Mouse (Mus musculus): ENCODE measurements around the gene Clspn. TPM values are rescaled to one million over a fixed set of nuclear protein-coding genes. Genes with fewer than 3 reads are reported as not detected.

Gene Clspn
- total and polyA plus RNA-seq, 3 experiments, result 42.0 to 618 (median 64.0) TPM

GRCm38 (mm10) chr4:126609606-126610181, 53.0 kb downstream of the Clspn start, which contains the start of gene 5730409E04Rik:
TSS of gene 5730409E04Rik (plus strand) at chr4:126609818.
- H3K4me1 ChIP-seq (ENCODE audit: control insufficient read depth in 1 of 2, insufficient read depth in 2 of 2, low read length in 2 of 2), result no peaks in the 10 kb centered on the region
- no peak within 1 kb of the TSS for H3K4me3 ChIP-seq (ENCODE audit: control insufficient read depth in 1 of 2, insufficient read depth in 1 of 2, low read depth in 2 of 2, low read length in 2 of 2)
- TF ChIP-seq JUND (IDR thresholded peaks at IDR 0.05; ENCODE audit: low read depth, low read length), result no peak
- no peak for TF ChIP-seq CTCF (IDR thresholded peaks at IDR 0.05 in 2 of 3, conservative IDR thresholded peaks at IDR 0.05 in 1 of 3; ENCODE audit: control insufficient read depth in 1 of 3, insufficient read depth in 1 of 3, low read depth in 2 of 3, low read length in 3 of 3, poor library complexity in 1 of 3, severe bottlenecking in 1 of 3)
- no peak for TF ChIP-seq SIN3A (IDR thresholded peaks at IDR 0.05; ENCODE audit: low read length)
- no peak for TF ChIP-seq TAL1 (IDR thresholded peaks at IDR 0.05; ENCODE audit: low read length)
- TF ChIP-seq ZC3H11A (IDR thresholded peaks at IDR 0.05; ENCODE audit: low read depth, low read length), result no peak
- no peak for TF ChIP-seq TBP (IDR thresholded peaks at IDR 0.05; ENCODE audit: low read depth, low read length)
- no peak for TF ChIP-seq USF1 (IDR thresholded peaks at IDR 0.05; ENCODE audit: low read depth, low read length)
- TF ChIP-seq MEF2A (IDR thresholded peaks at IDR 0.05; ENCODE audit: extremely low read depth, insufficient replicate concordance, low read depth, low read length, poor library complexity, severe bottlenecking), result no peak
- TF ChIP-seq MAFK (IDR thresholded peaks at IDR 0.05; ENCODE audit: borderline replicate concordance, low read depth, low read length), result no peak
- TF ChIP-seq MYB (IDR thresholded peaks at IDR 0.05; ENCODE audit: low read depth, low read length), result no peak
- TF ChIP-seq TCF12 (IDR thresholded peaks at IDR 0.05; ENCODE audit: low read depth, low read length), result no peak
- no peak for TF ChIP-seq E2F4 (IDR thresholded peaks at IDR 0.05; ENCODE audit: borderline replicate concordance, low read depth, low read length)
- H3K9ac ChIP-seq (ENCODE audit: control insufficient read depth, low read depth, low read length, poor library complexity, severe bottlenecking), result no peak within 1 kb of the TSS
- H3K9me3 ChIP-seq (replicated peaks; ENCODE audit: insufficient read depth, low read length), result no peaks in the 10 kb centered on the region
- H3K27ac ChIP-seq (ENCODE audit: control insufficient read depth, low read depth, low read length), result no peak within 1 kb of the TSS
- H3K79me2 ChIP-seq (ENCODE audit: control insufficient read depth, insufficient read depth, low read length, poor library complexity), result no peaks in the 10 kb centered on the region
- no peaks in the 10 kb centered on the region for H3K36me3 ChIP-seq (ENCODE audit: control insufficient read depth in 1 of 2, insufficient read depth in 2 of 2, low read length in 2 of 2)
- DNase-seq (ENCODE audit: low read depth, low spot score), result no peak
- H3K27me3 ChIP-seq (ENCODE audit: control insufficient read depth in 1 of 2, insufficient read depth in 2 of 2, low read length in 2 of 2), result no peaks in the 10 kb centered on the region

- Histone ChIP-seq H3K4me1 (ENCODE audit: control insufficient read depth in 1 of 2, insufficient read depth in 2 of 2, low read length in 2 of 2) (peaks cover 0 to 6% of the 10 kb centered on the region in 2 experiments; a peak in 1 of 4 replicates), H3K79me2 (ENCODE audit: control insufficient read depth, insufficient read depth, low read length, poor library complexity) (no peaks in the 10 kb centered on the region), H3K27me3 (ENCODE audit: control insufficient read depth in 1 of 2, insufficient read depth in 2 of 2, low read length in 2 of 2) (no peaks in the 10 kb centered on the region), H3K4me3 (ENCODE audit: control insufficient read depth in 1 of 2, insufficient read depth in 1 of 2, low read depth in 2 of 2, low read length in 2 of 2) (no peak overlapping the region), H3K27ac (ENCODE audit: control insufficient read depth, low read depth, low read length) (no peak overlapping the region), H3K9ac (ENCODE audit: control insufficient read depth, low read depth, low read length, poor library complexity, severe bottlenecking) (no peak overlapping the region), H3K9me3 (replicated peaks; ENCODE audit: insufficient read depth, low read length) (no peaks in the 10 kb centered on the region), H3K36me3 (ENCODE audit: control insufficient read depth in 1 of 2, insufficient read depth in 2 of 2, low read length in 2 of 2) (no peaks in the 10 kb centered on the region)
- 0 out of 2 replicates have a peak, but pooled peaks have one; percentile 5 for TF ChIP-seq TAL1 (IDR thresholded peaks at IDR 0.05; ENCODE audit: low read length)
- TF ChIP-seq HCFC1 (IDR thresholded peaks at IDR 0.05; ENCODE audit: low read depth, low read length), result no peak
- no peak for TF ChIP-seq JUND (IDR thresholded peaks at IDR 0.05; ENCODE audit: low read depth, low read length)
- no peak for DNase-seq (ENCODE audit: low read depth, low spot score)
Measured at GRCm38 (mm10) chr4:126611991-126612390, 55.3 kb downstream of the Clspn start.

GRCm38 (mm10) chr4:126616312-126616711, 59.6 kb downstream of the Clspn start:
- H3K79me2 ChIP-seq (ENCODE audit: control insufficient read depth, insufficient read depth, low read length, poor library complexity), result no peaks in the 10 kb centered on the region
- H3K27ac ChIP-seq (ENCODE audit: control insufficient read depth, low read depth, low read length), result no peak overlapping the region
- peak overlapping the region; percentile 6 to 24; a peak in 2 of 4 replicates for H3K4me3 ChIP-seq (ENCODE audit: control insufficient read depth in 1 of 2, insufficient read depth in 1 of 2, low read depth in 2 of 2, low read length in 2 of 2)
- no peaks in the 10 kb centered on the region for H3K9me3 ChIP-seq (replicated peaks; ENCODE audit: insufficient read depth, low read length)
- DNase-seq (ENCODE audit: low read depth, low spot score), result peak; percentile 79
- no peaks in the 10 kb centered on the region for H3K27me3 ChIP-seq (ENCODE audit: control insufficient read depth in 1 of 2, insufficient read depth in 2 of 2, low read length in 2 of 2)
- no peak overlapping the region for H3K9ac ChIP-seq (ENCODE audit: control insufficient read depth, low read depth, low read length, poor library complexity, severe bottlenecking)
- H3K4me1 ChIP-seq (ENCODE audit: control insufficient read depth in 1 of 2, insufficient read depth in 2 of 2, low read length in 2 of 2), result peaks cover 0 to 6% of the 10 kb centered on the region in 2 experiments; a peak in 1 of 4 replicates
- H3K36me3 ChIP-seq (ENCODE audit: control insufficient read depth in 1 of 2, insufficient read depth in 2 of 2, low read length in 2 of 2), result no peaks in the 10 kb centered on the region
- TF ChIP-seq TBP (IDR thresholded peaks at IDR 0.05; ENCODE audit: low read depth, low read length), result 0 out of 2 replicates have a peak, but pooled peaks have one; percentile 39
- TF ChIP-seq NELFE (IDR thresholded peaks at IDR 0.05; ENCODE audit: low read depth, low read length), result 0 out of 2 replicates have a peak, but pooled peaks have one; percentile 21
- TF ChIP-seq HCFC1 (IDR thresholded peaks at IDR 0.05; ENCODE audit: low read depth, low read length), result peak; percentile 35; the same call in 1 of the 2 replicates
- TF ChIP-seq EP300 (IDR thresholded peaks at IDR 0.05; ENCODE audit: low read depth in 1 of 2, low read length in 2 of 2), result no peak
- no peak for TF ChIP-seq MEF2A (IDR thresholded peaks at IDR 0.05; ENCODE audit: extremely low read depth, insufficient replicate concordance, low read depth, low read length, poor library complexity, severe bottlenecking)
- no peak for TF ChIP-seq UBTF (IDR thresholded peaks at IDR 0.05; ENCODE audit: borderline replicate concordance, insufficient read depth, low read depth, low read length)
- no peak for TF ChIP-seq RAD21 (IDR thresholded peaks at IDR 0.05; ENCODE audit: low read depth, low read length)
- no peak for TF ChIP-seq ZC3H11A (IDR thresholded peaks at IDR 0.05; ENCODE audit: low read depth, low read length)
- TF ChIP-seq ZNF384 (IDR thresholded peaks at IDR 0.05; ENCODE audit: low read depth, low read length), result no peak
- no peak for TF ChIP-seq ETS1 (IDR thresholded peaks at IDR 0.05; ENCODE audit: low read depth, low read length)
- TF ChIP-seq ZMIZ1 (IDR thresholded peaks at IDR 0.05; ENCODE audit: low read depth, low read length), result no peak
- TF ChIP-seq MYC (IDR thresholded peaks at IDR 0.05; ENCODE audit: low read depth, low read length), result no peak
- TF ChIP-seq USF1 (IDR thresholded peaks at IDR 0.05; ENCODE audit: low read depth, low read length), result no peak
- TF ChIP-seq TCF12 (IDR thresholded peaks at IDR 0.05; ENCODE audit: low read depth, low read length), result no peak
- TF ChIP-seq SIN3A (IDR thresholded peaks at IDR 0.05; ENCODE audit: low read length), result no peak
- no peak for TF ChIP-seq CHD2 (IDR thresholded peaks at IDR 0.05; ENCODE audit: low read length)
- TF ChIP-seq BHLHE40 (IDR thresholded peaks at IDR 0.05; ENCODE audit: borderline replicate concordance, low read depth, low read length), result no peak
- no peak for TF ChIP-seq TAL1 (IDR thresholded peaks at IDR 0.05; ENCODE audit: low read length)

Data from MEL (cell line).